Mouse (Mus musculus) heart, adult 18-20 months (tissue): ENCODE results near the gene Krt81. TPM values are rescaled to one million over a fixed set of nuclear protein-coding genes. Genes with fewer than 3 reads are reported as not detected.

Source experiments
- DNase-seq, 2 experiments: peaks; one replicate each; pipeline ENCODE4 v3.0.0; 2021 to 2022; ENCODE audit warnings: mixed read lengths in 1 of 2
- total RNA-seq, 2 experiments: library from RNA; stranded (reverse); gene quantifications; 2 replicates each; pipeline ENCODE4 v1.2.3; 2021

Gene Krt81
- total RNA-seq, 2 experiments from 2014 or later = not detected

GRCm38 (mm10) chr15:101453093-101453736, 10.3 kb downstream of the Krt81 start:
- DNase-seq = peak; percentile 77 to 86

GRCm38 (mm10) chr15:101447444-101447843, 16.1 kb downstream of the Krt81 start, which contains the start of gene Krt88:
Gene Krt88 (plus strand): TSS chr15:101447744.
- DNase-seq = no peak

DNA sequence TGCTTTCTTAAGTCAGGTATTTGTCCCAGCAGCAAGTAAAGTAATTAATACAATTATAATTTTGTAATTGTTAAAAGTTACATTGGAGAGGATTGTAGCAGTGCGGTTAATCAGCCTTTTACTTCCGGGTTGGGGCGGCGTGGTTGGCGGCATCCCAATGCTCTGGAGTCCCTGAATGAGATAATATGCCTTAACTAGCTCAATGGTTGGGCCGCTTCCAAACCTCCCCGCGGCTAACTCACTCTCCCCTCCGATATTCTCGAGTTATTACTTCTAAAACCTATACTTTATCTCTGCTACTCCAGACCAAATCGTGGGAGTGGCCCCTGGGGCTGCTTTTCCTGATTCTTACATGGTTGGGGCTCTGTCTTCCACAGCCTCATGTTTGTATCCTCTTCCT, 17.0 kb downstream of the Krt81 start:
- peak; percentile 36 to 58 for DNase-seq

GRCm38 (mm10) chr15:101440837-101441236, 22.7 kb downstream of the Krt81 start:
- no peak for DNase-seq

DNA sequence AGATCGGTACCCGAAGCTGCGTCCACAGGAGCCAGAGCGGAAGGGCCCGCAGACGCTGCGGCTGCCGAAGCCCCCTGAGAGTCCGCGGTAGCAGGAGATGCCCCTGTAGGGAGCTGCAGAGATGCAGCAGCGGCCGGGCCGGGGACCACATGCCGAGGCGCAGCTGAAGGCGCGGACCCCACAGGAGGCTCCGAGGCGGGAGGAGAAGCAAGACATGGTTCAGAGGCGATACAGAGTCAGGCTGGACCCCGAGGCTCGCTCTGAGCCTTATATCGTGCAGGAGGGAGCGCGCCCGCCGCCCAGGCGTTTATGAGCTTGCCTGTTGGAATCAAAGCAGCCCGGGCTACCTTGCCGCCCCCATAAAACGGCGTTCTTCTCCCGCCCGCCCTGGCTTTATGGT, 25.0 kb downstream of the Krt81 start, which contains the start of gene Krt87:
Krt87 (minus strand) TSS at position 250 of the 400 bp plus-strand sequence.
- DNase-seq = no peak

- DNase-seq = no peak
These were observed 26.9 kb downstream of the Krt81 start for GRCm38 (mm10) chr15:101436611-101437010.

GRCm38 (mm10) chr15:101424914-101425313, 38.6 kb downstream of the Krt81 start:
- DNase-seq = no peak

DNA sequence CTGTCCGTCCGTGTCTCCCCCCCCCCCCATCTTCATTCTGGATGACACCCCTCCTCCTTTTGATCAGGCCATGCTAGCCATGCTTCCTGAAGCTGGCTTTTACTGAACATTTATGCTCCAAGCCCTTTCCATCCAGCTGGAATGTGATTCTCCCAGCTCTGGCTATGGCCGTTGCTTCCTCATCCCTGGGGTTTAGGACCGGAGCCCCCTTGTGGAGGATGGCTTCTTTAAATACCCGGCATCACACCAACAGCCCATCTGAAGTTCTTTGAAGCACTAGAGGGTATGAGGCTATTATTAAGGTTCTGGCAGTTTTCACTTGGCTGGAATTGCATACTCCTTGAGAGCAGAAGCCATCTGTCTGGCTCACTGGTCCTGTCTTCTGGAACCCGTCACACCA, 42.6 kb downstream of the Krt81 start:
- DNase-seq = peak in 1 of 2 experiments; percentile 28

DNA sequence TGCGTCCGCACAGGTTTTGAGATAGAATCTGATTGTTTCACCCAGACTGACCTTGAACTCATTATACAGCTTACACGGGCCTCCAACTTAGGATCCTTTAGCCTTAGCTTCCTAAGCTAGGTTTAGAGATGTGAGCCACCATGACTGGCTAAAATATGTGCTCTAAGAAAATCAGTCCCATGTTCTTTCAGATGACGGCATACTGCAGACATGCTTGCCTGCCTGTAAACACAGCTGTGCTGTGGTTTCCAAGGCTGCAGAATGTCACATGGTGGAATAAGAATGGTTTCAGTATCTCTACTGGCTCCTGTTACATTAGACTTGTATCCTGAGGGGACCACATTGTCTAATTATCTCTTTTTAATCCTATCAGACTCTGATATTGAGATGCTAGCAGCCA, 44.6 kb downstream of the Krt81 start:
- no peak for DNase-seq

DNA sequence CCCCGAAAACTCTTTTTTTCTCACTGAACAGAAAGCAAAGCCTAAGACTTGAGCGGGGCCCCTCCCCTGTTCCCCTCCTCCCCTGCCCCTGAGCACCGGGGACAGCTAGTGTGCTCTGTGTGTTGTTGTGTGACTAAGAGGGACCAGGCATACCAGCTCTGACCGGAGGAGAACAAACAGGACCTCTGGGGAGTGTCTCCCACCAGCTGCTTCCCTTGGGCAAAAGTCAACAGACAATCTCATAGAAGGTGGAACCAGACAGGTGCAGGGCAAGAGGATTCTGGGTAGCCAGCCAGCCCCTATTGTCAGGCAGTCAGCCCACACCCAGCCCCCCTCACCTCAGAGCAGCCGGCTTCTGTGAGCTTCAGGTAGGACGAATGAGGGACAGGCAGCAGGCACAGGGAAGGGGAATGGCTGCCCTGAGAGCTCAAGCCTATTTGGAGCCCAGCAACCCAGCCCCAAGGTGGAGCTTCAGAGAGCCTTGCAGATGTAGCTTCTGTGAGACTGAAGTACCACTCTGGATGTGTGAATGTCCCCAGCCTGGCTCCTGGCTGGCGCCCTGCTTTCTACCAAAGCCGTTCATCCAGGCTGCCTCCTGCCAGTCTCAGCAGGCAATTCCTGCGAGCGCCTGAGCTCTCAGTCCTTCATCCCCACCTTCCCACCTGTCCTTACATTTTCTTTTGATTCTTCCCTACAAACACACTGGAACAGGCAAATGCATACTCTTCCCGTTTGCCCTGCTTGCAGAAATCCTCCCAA, 48.6 kb downstream of the Krt81 start:
- DNase-seq = no peak

DNA sequence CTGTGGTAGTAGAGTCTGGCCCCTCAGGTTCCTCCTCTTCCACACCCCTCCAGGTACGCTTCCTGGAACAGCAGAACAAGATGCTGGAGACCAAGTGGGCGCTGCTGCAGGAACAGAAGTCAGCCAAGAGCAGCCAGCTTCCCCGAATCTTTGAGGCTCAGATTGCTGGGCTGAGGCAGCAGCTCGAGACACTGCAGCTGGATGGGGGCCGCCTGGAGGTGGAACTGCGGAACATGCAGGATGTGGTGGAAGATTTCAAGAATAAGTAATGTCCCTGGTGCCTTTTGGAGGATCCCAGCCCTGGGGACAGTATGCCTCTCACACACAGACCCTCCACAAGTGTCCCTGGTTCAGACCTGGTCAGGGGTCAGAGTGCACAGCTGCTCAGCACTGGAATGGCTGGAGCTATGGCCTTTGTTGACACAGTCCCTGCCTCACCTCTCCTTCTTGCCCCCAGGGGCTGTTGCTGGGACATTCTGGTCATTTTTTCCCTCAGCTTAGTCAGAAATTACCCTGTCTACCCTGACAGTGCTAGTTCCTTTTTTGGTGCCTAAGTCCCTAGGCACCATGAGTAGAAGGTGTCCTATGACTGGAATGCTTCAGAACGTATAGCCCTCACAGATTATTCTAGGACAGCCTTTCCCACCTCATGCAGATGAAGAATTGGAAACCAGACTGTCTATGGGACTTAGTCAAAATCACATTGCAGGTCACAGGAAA, 49.5 kb downstream of the Krt81 start:
- DNase-seq = no peak

- no peak for DNase-seq
These were observed 51.4 kb downstream of the Krt81 start for GRCm38 (mm10) chr15:101412188-101412587.

GRCm38 (mm10) chr15:101410775-101411174, 52.8 kb downstream of the Krt81 start, which contains the start of gene Krt7:
Gene Krt7 (plus strand): TSS chr15:101411043.
- no peak for DNase-seq

Other genes with a start within 250 kb of the Krt81 start
- 1 to 10 TPM; 8.7 to 9.7 TPM for gene Grasp, start 239.6 kb downstream of the Krt81 start, total RNA-seq
- gene Nr4a1, start 209.5 kb downstream of the Krt81 start, total RNA-seq = 10 to 100 TPM in 1 of 2 experiments, 1 to 10 TPM in 1; 7.7 to 10.5 TPM
- 10 to 100 TPM; 20.0 to 21.3 TPM for gene Atg101, start 179.5 kb downstream of the Krt81 start, total RNA-seq
- 1 to 10 TPM in 1 of 2 experiments, under 1 TPM in 1; 0.69 to 1.1 TPM for gene 6030408B16Rik, start 170.5 kb downstream of the Krt81 start, total RNA-seq
- gene Krt80, start 93.6 kb downstream of the Krt81 start, total RNA-seq = 1 to 10 TPM; 2.0 to 3.2 TPM
- 1 to 10 TPM; 1.9 to 4.1 TPM for gene Krt7, start 52.7 kb downstream of the Krt81 start, total RNA-seq
- not detected for gene Krt87, start 24.9 kb downstream of the Krt81 start, total RNA-seq
- gene Krt88, start 16.0 kb downstream of the Krt81 start, total RNA-seq = not detected
- not detected for gene Krt86, start 9.7 kb upstream of the Krt81 start, total RNA-seq
- not detected for gene Krt83, start 27.8 kb upstream of the Krt81 start, total RNA-seq
- not detected for gene Gm49425, start 53.5 kb upstream of the Krt81 start, total RNA-seq
- not detected for gene Krt84, start 69.1 kb upstream of the Krt81 start, total RNA-seq
- not detected for gene Krt82, start 86.9 kb upstream of the Krt81 start, total RNA-seq
- not detected for gene Krt90, start 99.2 kb upstream of the Krt81 start, total RNA-seq
- not detected for gene Krt75, start 110.2 kb upstream of the Krt81 start, total RNA-seq
- gene Gm5414, start 164.4 kb upstream of the Krt81 start, total RNA-seq = not detected
- not detected for gene Gm5478, start 183.6 kb upstream of the Krt81 start, total RNA-seq
- gene Krt6b, start 216.5 kb upstream of the Krt81 start, total RNA-seq = not detected
- gene Krt6a, start 230.6 kb upstream of the Krt81 start, total RNA-seq = not detected
- gene Krt5, start 249.1 kb upstream of the Krt81 start, total RNA-seq = 1 to 10 TPM in 1 of 2 experiments, not detected in 1; 1.5 TPM